In genomic region chr9:118763203-118763602, GRCm38 (mm10) we compare ENCODE assay signal across 8 mouse cellular contexts.
DNase-seq lines count a peak whose midpoint lies in the region; ATAC-seq and TF ChIP-seq lines count a peak whose summit lies in the region.
"Had no signal": no experiment of that assay in that cellular context is flagged by ENCODE, and none has a peak within 500 bp of the region (broad histone marks: within the 10 kb centered on the region; RNA-seq: fewer than 3 reads in every experiment).

No protein-coding gene starts in this region.

- 67% methylated on average over 4 of the region's 4 CpGs for WGBS in kidney, adult 2 months
- 36% methylated on average over 4 of the region's 4 CpGs for WGBS in embryonic facial prominence, embryonic 13.5 days
- 76% methylated on average over 4 of the region's 4 CpGs for WGBS in kidney, embryonic 14.5 days

- no peak overlapping the region for H3K9ac ChIP-seq in embryonic facial prominence, embryonic 13.5 days
- no peak overlapping the region for H3K9ac ChIP-seq in kidney, embryonic 14.5 days (ENCODE audit: low read depth, low read length)

- no peak overlapping the region for H3K4me3 ChIP-seq in kidney, adult 2 months (ENCODE audit: insufficient read depth, low read depth, low read length)
- no peak overlapping the region for H3K4me3 ChIP-seq in embryonic facial prominence, embryonic 13.5 days
- no peak overlapping the region for H3K4me3 ChIP-seq in kidney, embryonic 14.5 days (ENCODE audit: low read length)

- no peak for TF ChIP-seq POLR2A in kidney, adult 2 months (IDR thresholded peaks at IDR 0.05; ENCODE audit: low read depth, low read length)

- H3K27ac ChIP-seq in kidney, adult 2 months (ENCODE audit: insufficient read depth, low read depth, low read length), result no peak overlapping the region
- H3K27ac ChIP-seq in embryonic facial prominence, embryonic 13.5 days, result peak overlapping the region; percentile 75
- H3K27ac ChIP-seq in kidney, embryonic 14.5 days (ENCODE audit: low read depth, low read length), result peak overlapping the region; percentile 69; the same call in 1 of the 2 replicates

- 0 out of 2 replicates have a peak, but pooled peaks cover 4% of the 10 kb centered on the region for H3K4me1 ChIP-seq in kidney, adult 2 months (ENCODE audit: control insufficient read depth, insufficient read depth, low read length)
- H3K4me1 ChIP-seq in embryonic facial prominence, embryonic 13.5 days, result peaks cover 55% of the 10 kb centered on the region
- peaks cover 54% of the 10 kb centered on the region for H3K4me1 ChIP-seq in kidney, embryonic 14.5 days (ENCODE audit: control insufficient read depth, insufficient read depth, low read length)

- H3K27me3 ChIP-seq in kidney, adult 2 months (replicated peaks; ENCODE audit: control insufficient read depth, insufficient read depth, low read length), result no peaks in the 10 kb centered on the region
- H3K27me3 ChIP-seq in embryonic facial prominence, embryonic 13.5 days, result no peaks in the 10 kb centered on the region
- H3K27me3 ChIP-seq in kidney, embryonic 14.5 days (ENCODE audit: control insufficient read depth, insufficient read depth, low read length), result no peaks in the 10 kb centered on the region
- H3K27me3 ChIP-seq: CH12.LX had no signal

- no peak for ATAC-seq in embryonic facial prominence, embryonic 13.5 days (ENCODE audit: insufficient number of reproducible peaks, insufficient read depth, low FRiP score, low TSS enrichment, low read depth)
- ATAC-seq in kidney, embryonic 14.5 days (ENCODE audit: low FRiP score, low TSS enrichment), result no peak

- no peaks in the 10 kb centered on the region for H3K36me3 ChIP-seq in kidney, adult 2 months (ENCODE audit: control insufficient read depth, insufficient read depth, low read length)
- H3K36me3 ChIP-seq in embryonic facial prominence, embryonic 13.5 days, result no peaks in the 10 kb centered on the region
- H3K36me3 ChIP-seq in kidney, embryonic 14.5 days (ENCODE audit: control insufficient read depth, insufficient read depth, low read length), result no peaks in the 10 kb centered on the region

- no peak for TF ChIP-seq CTCF in kidney, adult 2 months (conservative IDR thresholded peaks at IDR 0.05; ENCODE audit: insufficient read depth, insufficient read length, low read depth, low read length)

- H3K4me2 ChIP-seq in embryonic facial prominence, embryonic 13.5 days, result peak overlapping the region; percentile 30
- no peak overlapping the region for H3K4me2 ChIP-seq in kidney, embryonic 14.5 days (replicated peaks; ENCODE audit: low read depth, low read length)

- H3K9me3 ChIP-seq in embryonic facial prominence, embryonic 13.5 days, result no peaks in the 10 kb centered on the region
- H3K9me3 ChIP-seq in kidney, embryonic 14.5 days (ENCODE audit: control insufficient read depth, low read length), result 0 out of 2 replicates have a peak, but pooled peaks cover 2% of the 10 kb centered on the region

- peak; percentile 33 for DNase-seq in kidney, adult 2 months
- DNase-seq in kidney, adult 11 months, result no peak
- DNase-seq in lung, postnatal 14 days, result peak; percentile 28
- DNase-seq in adrenal gland, postnatal 10 days, result no peak
- DNase-seq in B cell, adult 2 months, result no peak

Comparison
In these comparisons a context has a peak if more than half of its experiments do, and no peak if none do; other contexts are left out.
1. DNase-seq: peak in kidney, adult 2 months (single experiment) and lung, postnatal 14 days (single experiment); none in kidney, adult 11 months (single experiment), adrenal gland, postnatal 10 days (single experiment) and B cell, adult 2 months (0 of 2).